Mouse (Mus musculus) ES-Bruce4 (cell line): ENCODE measurements around the gene Prkd3.

Source experiments
- CTCF ChIP-seq: IDR thresholded peaks from one replicate; pipeline ENCODE4 v1.8.1; 2011; ENCODE audit warnings: low read depth, low read length
- EP300 ChIP-seq: IDR thresholded peaks from 2 replicates; pipeline ENCODE4 v1.6.1; 2011; ENCODE audit warnings: low read depth, low read length; ENCODE audit not compliant: insufficient read depth
- POLR2A ChIP-seq: IDR thresholded peaks from one replicate; pipeline ENCODE4 v1.8.1; 2011; ENCODE audit warnings: low read length; ENCODE audit not compliant: insufficient read depth

DNA sequence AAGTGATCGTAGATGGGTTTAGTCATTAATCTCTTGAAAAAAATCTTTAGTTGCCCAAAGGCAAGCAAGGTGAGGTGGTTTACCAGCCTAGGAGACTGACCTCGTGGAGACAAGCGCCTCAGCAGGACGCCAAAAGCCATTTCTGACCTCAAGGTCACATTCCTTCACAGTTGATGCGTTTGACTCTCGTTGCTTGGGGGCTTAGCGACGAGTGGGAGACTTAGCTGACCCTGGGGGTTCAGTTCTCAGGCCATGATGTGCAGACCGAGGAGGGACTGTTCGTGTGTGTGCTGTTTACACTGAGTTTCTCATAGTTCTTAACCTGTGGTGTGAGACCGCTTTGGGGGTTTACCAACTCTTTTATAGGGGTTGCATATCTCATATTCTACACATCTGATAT, 78.0 kb downstream of the Prkd3 start:
- TF ChIP-seq CTCF (no peak), POLR2A (no peak), EP300 (no peak)
